Mouse (Mus musculus): Measurements from ENCODE around the gene Gm42791.

Gene Gm42791

GRCm38 (mm10) chr5:148885821-148886609 is 108.9 kb downstream of the Gm42791 start:
- peak; percentile 76 for DNase-seq (ENCODE audit: low read depth, low spot score)

GRCm38 (mm10) chr5:148883671-148884070 is 111.3 kb downstream of the Gm42791 start:
- DNase-seq (ENCODE audit: low read depth, low spot score): no peak

GRCm38 (mm10) chr5:148879218-148879617 is 115.7 kb downstream of the Gm42791 start:
- no peak for DNase-seq (ENCODE audit: low read depth, low spot score)

- no peak for DNase-seq (ENCODE audit: low read depth, low spot score)
These were observed 121.8 kb downstream of the Gm42791 start for GRCm38 (mm10) chr5:148873116-148873515.

GRCm38 (mm10) chr5:148869583-148869982 is 125.4 kb downstream of the Gm42791 start:
- DNase-seq (ENCODE audit: low read depth, low spot score): no peak

GRCm38 (mm10) chr5:148867766-148868165 is 127.2 kb downstream of the Gm42791 start:
- no peak for DNase-seq (ENCODE audit: low read depth, low spot score)

GRCm38 (mm10) chr5:148867171-148867570 is 127.8 kb downstream of the Gm42791 start:
- no peak for DNase-seq (ENCODE audit: low read depth, low spot score)

- no peak for DNase-seq (ENCODE audit: low read depth, low spot score)
These were observed 128.4 kb downstream of the Gm42791 start for GRCm38 (mm10) chr5:148866571-148866970.

GRCm38 (mm10) chr5:148863409-148863808 is 131.5 kb downstream of the Gm42791 start:
- DNase-seq (ENCODE audit: low read depth, low spot score): no peak

GRCm38 (mm10) chr5:148862853-148863252 is 132.1 kb downstream of the Gm42791 start:
- DNase-seq (ENCODE audit: low read depth, low spot score): no peak

GRCm38 (mm10) chr5:148862136-148862535 is 132.8 kb downstream of the Gm42791 start:
- no peak for DNase-seq (ENCODE audit: low read depth, low spot score)

- DNase-seq (ENCODE audit: low read depth, low spot score): peak; percentile 34
These were observed 137.4 kb downstream of the Gm42791 start for GRCm38 (mm10) chr5:148857522-148857921.

- DNase-seq (ENCODE audit: low read depth, low spot score): no peak
These were observed 139.9 kb downstream of the Gm42791 start for GRCm38 (mm10) chr5:148855047-148855446.

GRCm38 (mm10) chr5:148854166-148854565 is 140.8 kb downstream of the Gm42791 start:
- DNase-seq (ENCODE audit: low read depth, low spot score): no peak

GRCm38 (mm10) chr5:148849516-148849915 is 145.4 kb downstream of the Gm42791 start:
- no peak for DNase-seq (ENCODE audit: low read depth, low spot score)

- DNase-seq (ENCODE audit: low read depth, low spot score): no peak
These were observed 147.9 kb downstream of the Gm42791 start for GRCm38 (mm10) chr5:148847032-148847431.

Measured in mesoderm, embryonic 11.5 days (tissue).